Mouse (Mus musculus) kidney, embryonic 16.5 days (tissue): Measurements from ENCODE around the gene Mixl1. TPM values are rescaled to one million over a fixed set of nuclear protein-coding genes. Genes with fewer than 3 reads are reported as not detected.
A peak's percentile ranks its signal among the peaks of the same experiment; 100 is the strongest.

ENCODE experiments used
- ATAC-seq: fragments of 200-750 bp; cut with Nextera tagmentation; 2 replicates; pipeline ENCODE4 v1.8.0; 2017; ENCODE audit warnings: moderate TSS enrichment; ENCODE audit not compliant: low FRiP score, low TSS enrichment
- H3K27ac ChIP-seq: fragments of 300-500 bp; sonication (generic); 2 replicates; pipeline ENCODE4 v1.5.1; 2014; ENCODE audit warnings: low read length
- H3K27me3 ChIP-seq: fragments of 300-500 bp; sonication (generic); 2 replicates; pipeline ENCODE4 v1.6.1; 2014; ENCODE audit warnings: low read length, control low read depth, mixed read lengths; ENCODE audit not compliant: insufficient read depth
- H3K36me3 ChIP-seq: fragments of 300-500 bp; sonication (generic); 2 replicates; pipeline ENCODE4 v1.6.1; 2014; ENCODE audit warnings: low read length, control low read depth, mixed read lengths; ENCODE audit not compliant: insufficient read depth
- H3K4me1 ChIP-seq: fragments of 300-500 bp; sonication (generic); 2 replicates; pipeline ENCODE4 v1.6.1; 2014; ENCODE audit warnings: low read length, control low read depth, mixed read lengths; ENCODE audit not compliant: insufficient read depth
- H3K4me2 ChIP-seq: fragments of 300-500 bp; sonication (generic); replicated peaks from 2 replicates; pipeline ENCODE4 v1.6.1; 2014; ENCODE audit warnings: low read depth, low read length
- H3K4me3 ChIP-seq: fragments of 300-500 bp; sonication (generic); 2 replicates; pipeline ENCODE4 v1.5.1; 2014; ENCODE audit warnings: mild to moderate bottlenecking, low read length
- H3K9ac ChIP-seq: fragments of 300-500 bp; sonication (generic); replicated peaks from 2 replicates; pipeline ENCODE4 v1.6.1; 2014; ENCODE audit warnings: low read length
- H3K9me3 ChIP-seq: fragments of 300-500 bp; sonication (generic); 2 replicates; pipeline ENCODE4 v1.6.1; 2016; ENCODE audit warnings: low read length, control low read depth
- WGBS: fragments of 180-500 bp; shearing (Covaris S2); extraction: QIAGEN DNeasy Blood & Tissue Kit; methylation state at CpG from one replicate; pipeline ENCODE4 v1.1.7; 2014; 5-methylcytosine and 5-hydroxymethylcytosine counted together
- polyA plus RNA-seq: library from polyadenylated mRNA; unstranded; fragments of >200 nt; fragmentation: Nextera tagmentation; extraction: Ambion mirVana; gene quantifications from 2 replicates; pipeline ENCODE4 v1.2.1, GENCODE M21; 2015

Gene Mixl1
- polyA plus RNA-seq, result 0.41 and 0.55 TPM in 2 replicates

- Histone ChIP-seq H3K9me3 (no peaks in the 10 kb centered on the region), H3K4me1 (peaks cover 8% of the 10 kb centered on the region), H3K4me2 (peak within 1 kb of the TSS; percentile 70), H3K27ac (no peak within 1 kb of the TSS), H3K36me3 (no peaks in the 10 kb centered on the region), H3K9ac (peak within 1 kb of the TSS; percentile 53), H3K27me3 (peaks cover 33% of the 10 kb centered on the region), H3K4me3 (peak within 1 kb of the TSS; percentile 56)
- peak; percentile 57 for ATAC-seq
- WGBS, result under 1% methylated on average over 79 of the region's 79 CpGs
These were observed at the start of gene Mixl1 for GRCm38 (mm10) chr1:180696626-180697352. Mixl1 (minus strand) TSS chr1:180697034.

GRCm38 (mm10) chr1:180729231-180729630, 32.4 kb upstream of the Mixl1 start:
- no peak overlapping the region for H3K4me2 ChIP-seq
- H3K4me1 ChIP-seq, result peaks cover 29% of the 10 kb centered on the region
- H3K4me3 ChIP-seq, result no peak overlapping the region
- H3K36me3 ChIP-seq, result peaks cover 6% of the 10 kb centered on the region
- H3K9me3 ChIP-seq, result no peaks in the 10 kb centered on the region
- WGBS, result 98% methylated on average over 3 of the region's 3 CpGs
- no peak for ATAC-seq
- H3K27ac ChIP-seq, result no peak overlapping the region
- H3K9ac ChIP-seq, result no peak overlapping the region
- H3K27me3 ChIP-seq, result no peaks in the 10 kb centered on the region

DNA sequence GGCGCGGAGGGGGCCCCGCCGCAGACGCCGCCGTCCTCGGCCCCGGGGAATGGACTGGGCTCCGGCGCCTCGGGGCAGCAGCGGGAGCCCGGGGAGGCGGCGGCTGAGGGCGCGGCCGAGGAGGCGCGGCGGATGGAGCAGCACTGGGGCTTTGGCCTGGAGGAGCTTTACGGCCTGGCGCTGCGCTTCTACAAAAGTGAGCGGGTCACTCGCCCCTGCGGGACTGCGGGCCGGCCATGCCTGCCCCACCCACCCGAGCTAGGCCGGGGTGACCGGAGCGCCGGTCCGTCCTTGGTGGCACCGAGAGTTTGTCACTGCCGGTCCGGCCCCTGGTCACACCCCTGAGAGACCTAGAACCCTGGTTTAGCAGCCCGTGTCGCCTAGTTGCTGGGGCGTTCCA, 29.3 kb upstream of the Mixl1 start:
- Histone ChIP-seq H3K9ac (peak overlapping the region; percentile 96), H3K4me1 (peaks cover 29% of the 10 kb centered on the region), H3K36me3 (no peaks in the 10 kb centered on the region), H3K4me3 (peak overlapping the region; percentile 92), H3K4me2 (peak overlapping the region; percentile 89), H3K9me3 (no peaks in the 10 kb centered on the region), H3K27ac (peak overlapping the region; percentile 91), H3K27me3 (no peaks in the 10 kb centered on the region)
- 0% methylated on average over 40 of the region's 42 CpGs for WGBS
- ATAC-seq, result peak; percentile 73

DNA sequence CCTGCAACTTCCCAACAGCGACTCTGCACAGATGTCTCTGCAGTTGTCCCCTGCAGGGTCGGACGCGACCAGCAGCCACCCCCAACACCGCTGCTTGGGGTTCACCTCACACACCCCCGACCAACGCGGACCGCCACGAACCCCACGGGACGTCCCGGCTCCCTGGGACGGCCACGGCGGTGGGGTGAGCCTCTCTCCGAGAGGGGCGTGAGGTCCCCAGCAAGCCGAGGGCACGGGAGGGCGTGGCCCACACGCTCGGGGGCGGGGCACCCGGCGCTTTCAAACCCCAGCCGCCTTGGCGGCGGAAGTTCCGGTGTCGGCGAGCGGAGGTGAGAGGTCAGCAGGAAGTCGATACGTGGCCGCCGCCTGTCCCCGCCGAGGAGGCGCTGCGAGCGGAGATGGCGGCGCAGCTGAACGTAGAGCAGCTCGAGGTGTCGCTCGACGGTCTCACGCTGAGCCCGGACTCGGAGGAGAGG, 28.9 kb upstream of the Mixl1 start, which contains the start of gene Acbd3:
Acbd3 (plus strand) TSS at position 340 of the 476 bp plus-strand sequence.
- H3K36me3 ChIP-seq, result no peaks in the 10 kb centered on the region
- peak within 1 kb of the TSS; percentile 96 for H3K9ac ChIP-seq
- no peaks in the 10 kb centered on the region for H3K27me3 ChIP-seq
- ATAC-seq, result peak; percentile 94
- H3K9me3 ChIP-seq, result no peaks in the 10 kb centered on the region
- peak within 1 kb of the TSS; percentile 92 for H3K4me3 ChIP-seq
- WGBS, result under 1% methylated on average over 52 of the region's 52 CpGs
- H3K27ac ChIP-seq, result peak within 1 kb of the TSS; percentile 91
- peaks cover 29% of the 10 kb centered on the region for H3K4me1 ChIP-seq
- peak within 1 kb of the TSS; percentile 89 for H3K4me2 ChIP-seq

GRCm38 (mm10) chr1:180723701-180724238, 26.9 kb upstream of the Mixl1 start:
- ATAC-seq, result no peak
- WGBS, result 21% methylated on average over 1 of the region's 1 CpGs
- Histone ChIP-seq H3K4me2 (no peak overlapping the region), H3K9me3 (no peaks in the 10 kb centered on the region), H3K9ac (no peak overlapping the region), H3K27me3 (no peaks in the 10 kb centered on the region), H3K4me1 (peaks cover 19% of the 10 kb centered on the region), H3K27ac (no peak overlapping the region), H3K4me3 (no peak overlapping the region), H3K36me3 (no peaks in the 10 kb centered on the region)

DNA sequence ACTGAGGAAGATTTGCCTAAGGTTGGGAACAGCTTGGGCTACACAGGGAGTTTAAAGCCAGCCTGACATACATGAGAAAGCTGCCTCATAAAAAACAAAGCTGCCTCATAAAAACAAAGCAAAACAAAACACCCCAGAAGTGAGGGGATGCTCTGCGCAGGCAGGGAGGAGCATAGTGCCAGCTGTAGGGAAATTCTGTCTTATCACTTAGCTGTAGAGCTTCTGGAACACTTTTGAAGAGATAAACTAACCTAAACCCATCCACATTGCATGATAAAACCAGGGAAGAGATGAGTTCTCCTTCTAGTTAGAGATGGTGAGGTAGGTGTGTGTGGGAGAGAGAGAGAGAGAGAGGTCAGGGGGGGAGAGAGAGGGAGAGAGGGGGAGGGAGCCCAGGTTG, 25.8 kb upstream of the Mixl1 start:
- Histone ChIP-seq H3K4me3 (no peak overlapping the region), H3K4me2 (no peak overlapping the region), H3K9ac (no peak overlapping the region), H3K27me3 (no peaks in the 10 kb centered on the region), H3K9me3 (no peaks in the 10 kb centered on the region), H3K36me3 (no peaks in the 10 kb centered on the region), H3K27ac (no peak overlapping the region), H3K4me1 (peaks cover 12% of the 10 kb centered on the region; the same call in 1 of the 2 replicates)
- 59% methylated on average over 1 of the region's 1 CpGs for WGBS
- no peak for ATAC-seq

DNA sequence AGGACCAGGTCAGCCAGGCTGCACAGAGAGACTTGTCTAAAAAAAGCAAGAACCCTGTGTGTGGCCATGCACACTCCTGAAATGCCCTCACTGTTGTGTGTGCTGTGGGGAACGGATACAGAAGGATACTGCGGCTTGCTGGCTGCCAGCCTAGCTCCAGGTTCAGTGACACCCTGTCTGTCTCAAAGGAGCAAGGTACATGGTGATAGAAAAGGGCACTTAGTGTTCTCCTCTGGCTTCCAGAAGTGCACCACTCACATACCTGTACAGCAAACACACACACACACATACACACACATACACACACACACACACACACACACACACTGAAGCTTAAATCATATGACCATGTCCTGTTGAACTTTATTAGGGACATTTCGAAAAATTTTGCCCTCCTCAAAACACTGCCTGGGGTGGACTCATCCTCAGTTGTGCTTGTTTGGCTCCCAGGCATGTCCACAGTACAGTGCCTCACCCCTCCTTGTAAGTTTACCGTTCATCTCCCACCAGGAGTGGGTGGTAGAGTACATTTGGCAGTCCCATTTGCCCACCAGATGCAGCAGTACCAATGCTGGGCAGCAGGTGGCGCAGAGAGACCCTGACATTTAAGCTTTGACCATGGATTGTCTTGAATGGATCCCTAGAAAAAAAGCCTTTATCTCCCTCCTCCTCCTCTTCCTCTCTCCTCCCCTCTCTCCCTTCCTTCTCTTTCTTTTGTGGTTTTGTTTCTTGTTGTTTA, 23.3 kb upstream of the Mixl1 start:
- Histone ChIP-seq H3K4me3 (no peak overlapping the region), H3K36me3 (no peaks in the 10 kb centered on the region), H3K9me3 (no peaks in the 10 kb centered on the region), H3K9ac (no peak overlapping the region), H3K27ac (no peak overlapping the region), H3K4me1 (peaks cover 2% of the 10 kb centered on the region; the same call in 1 of the 2 replicates), H3K4me2 (no peak overlapping the region), H3K27me3 (no peaks in the 10 kb centered on the region)
- 51% methylated on average over 5 of the region's 5 CpGs for WGBS
- ATAC-seq, result peak; percentile 63; the same call in 1 of the 2 replicates

- Histone ChIP-seq H3K27me3 (no peaks in the 10 kb centered on the region), H3K4me2 (no peak overlapping the region), H3K36me3 (no peaks in the 10 kb centered on the region), H3K9me3 (no peaks in the 10 kb centered on the region), H3K27ac (no peak overlapping the region), H3K4me3 (no peak overlapping the region), H3K9ac (no peak overlapping the region), H3K4me1 (no peaks in the 10 kb centered on the region)
- no peak for ATAC-seq
- WGBS, result 84% methylated on average over 6 of the region's 6 CpGs
These were observed 22.6 kb upstream of the Mixl1 start for GRCm38 (mm10) chr1:180719483-180719882.

DNA sequence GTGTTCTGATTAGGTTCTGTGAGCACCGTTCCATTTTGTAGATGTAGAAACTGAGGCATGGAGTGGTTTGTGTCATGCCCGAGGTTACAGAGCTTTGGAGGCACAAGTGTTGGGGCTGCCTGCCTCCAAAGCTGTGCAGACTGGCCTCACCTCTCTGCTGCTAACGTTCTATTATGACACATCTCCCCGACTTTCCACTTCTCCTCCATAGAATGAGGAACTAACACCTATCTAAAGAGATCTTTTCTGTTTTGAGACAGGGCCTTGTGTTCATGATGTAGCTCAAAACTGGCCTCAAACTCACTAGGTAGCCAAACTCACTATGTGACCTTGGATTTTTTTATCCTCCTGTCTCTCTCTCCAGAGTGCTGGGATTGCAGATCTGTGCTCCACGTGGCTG, 21.9 kb upstream of the Mixl1 start:
- Histone ChIP-seq H3K27me3 (no peaks in the 10 kb centered on the region), H3K27ac (no peak overlapping the region), H3K9ac (no peak overlapping the region), H3K9me3 (no peaks in the 10 kb centered on the region), H3K36me3 (no peaks in the 10 kb centered on the region), H3K4me1 (no peaks in the 10 kb centered on the region), H3K4me3 (no peak overlapping the region), H3K4me2 (no peak overlapping the region)
- 79% methylated on average over 5 of the region's 5 CpGs for WGBS
- no peak for ATAC-seq
